Mouse (Mus musculus) neural tube, embryonic 12.5 days (tissue): ENCODE data around the gene Orai3. TPM values are rescaled to one million over a fixed set of nuclear protein-coding genes. Genes with fewer than 3 reads are reported as not detected.
"Not testable (repeated sequence)": the region's sequence is repeated elsewhere in the genome, so short reads cannot be mapped to it uniquely, and the experiment has no call there.

Source experiments
- ATAC-seq: fragments of 200-750 bp; cut with Nextera tagmentation; 2 replicates; pipeline ENCODE4 v1.8.0; 2017; ENCODE audit warnings: low read depth, mild to moderate bottlenecking, moderate TSS enrichment, moderate library complexity; ENCODE audit not compliant: low FRiP score
- H3K27ac ChIP-seq: fragments of 300-500 bp; sonication (generic); 2 replicates; pipeline ENCODE4 v1.5.1; 2016
- H3K27me3 ChIP-seq: fragments of 300-500 bp; sonication (generic); replicated peaks from 2 replicates; pipeline ENCODE4 v1.6.1; 2016; ENCODE audit warnings: mild to moderate bottlenecking
- H3K36me3 ChIP-seq: fragments of 300-500 bp; sonication (generic); 2 replicates; pipeline ENCODE4 v1.6.1; 2016; ENCODE audit warnings: mild to moderate bottlenecking
- H3K4me1 ChIP-seq: fragments of 300-500 bp; sonication (generic); 2 replicates; pipeline ENCODE4 v1.6.1; 2016
- H3K4me2 ChIP-seq: fragments of 300-500 bp; sonication (generic); replicated peaks from 2 replicates; pipeline ENCODE4 v1.6.1; 2016; ENCODE audit warnings: mild to moderate bottlenecking
- H3K4me3 ChIP-seq: fragments of 300-500 bp; sonication (generic); 2 replicates; pipeline ENCODE4 v1.5.1; 2016
- H3K9ac ChIP-seq: fragments of 300-500 bp; sonication (generic); 2 replicates; pipeline ENCODE4 v1.6.1; 2016; ENCODE audit warnings: mild to moderate bottlenecking
- H3K9me3 ChIP-seq: fragments of 300-500 bp; sonication (generic); 2 replicates; pipeline ENCODE4 v1.6.1; 2016; ENCODE audit warnings: mild to moderate bottlenecking
- WGBS: fragments of 180-500 bp; shearing (Covaris S2); methylation state at CpG from one replicate; pipeline ENCODE4 v1.1.7; 2016; 5-methylcytosine and 5-hydroxymethylcytosine counted together
- polyA plus RNA-seq: library from polyadenylated mRNA; unstranded; fragments of >200 nt; fragmentation: Nextera tagmentation; extraction: Ambion mirVana; gene quantifications from 2 replicates; pipeline ENCODE4 v1.2.1, GENCODE M21; 2016

The Orai3 gene
- polyA plus RNA-seq, result 7.9 and 9.9 TPM in 2 replicates

GRCm38 (mm10) chr7:127769651-127770038 lies at the start of gene Orai3:
TSS of gene Orai3 (plus strand) at chr7:127769815.
- H3K36me3 ChIP-seq, result peaks cover 37% of the 10 kb centered on the region
- H3K4me3 ChIP-seq, result peak within 1 kb of the TSS; percentile 45
- H3K9me3 ChIP-seq, result no peaks in the 10 kb centered on the region
- ATAC-seq, result peak; percentile 63
- H3K4me2 ChIP-seq, result peak within 1 kb of the TSS; percentile 73
- no peaks in the 10 kb centered on the region for H3K27me3 ChIP-seq
- under 1% methylated on average over 24 of the region's 24 CpGs for WGBS
- H3K9ac ChIP-seq, result peak within 1 kb of the TSS; percentile 67
- no peak within 1 kb of the TSS for H3K27ac ChIP-seq
- H3K4me1 ChIP-seq, result peaks cover 25% of the 10 kb centered on the region

DNA sequence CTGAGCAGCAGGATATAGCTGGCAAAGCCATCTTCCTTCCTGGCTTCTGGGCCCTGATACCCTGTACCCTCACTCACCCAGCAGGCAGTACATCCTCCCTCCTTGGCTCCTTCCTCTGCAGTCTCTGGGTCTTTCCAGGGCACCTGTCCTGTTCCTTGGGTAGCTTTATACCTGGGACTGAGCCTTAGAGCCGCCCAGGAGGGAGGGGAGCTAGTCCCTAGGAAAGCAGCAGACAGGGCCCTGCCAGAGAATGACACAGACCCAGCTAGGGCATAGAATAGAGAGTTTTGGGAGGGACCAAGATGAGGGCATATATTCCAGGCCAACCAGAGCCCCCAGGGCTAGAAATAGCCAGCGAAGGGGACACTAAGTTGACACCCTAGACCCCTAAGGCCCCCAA lies 44.1 kb upstream of the Orai3 start:
- no peak overlapping the region for H3K27ac ChIP-seq

GRCm38 (mm10) chr7:127725924-127726323 lies 43.7 kb upstream of the Orai3 start:
- no peaks in the 10 kb centered on the region for H3K9me3 ChIP-seq
- H3K27ac ChIP-seq, result no peak overlapping the region
- H3K4me3 ChIP-seq, result no peak overlapping the region
- no peaks in the 10 kb centered on the region for H3K4me1 ChIP-seq
- WGBS, result 61% methylated on average over 6 of the region's 6 CpGs
- H3K9ac ChIP-seq, result no peak overlapping the region
- no peaks in the 10 kb centered on the region for H3K27me3 ChIP-seq
- no peak for ATAC-seq
- H3K4me2 ChIP-seq, result no peak overlapping the region
- no peaks in the 10 kb centered on the region for H3K36me3 ChIP-seq

More for the DNA sequence above, 44.1 kb upstream of the Orai3 start:
- no peak overlapping the region for H3K4me2 ChIP-seq
- no peak overlapping the region for H3K9ac ChIP-seq
- H3K4me1 ChIP-seq, result no peaks in the 10 kb centered on the region
- H3K9me3 ChIP-seq, result no peaks in the 10 kb centered on the region
- 48% methylated on average over 2 of the region's 2 CpGs for WGBS
- H3K4me3 ChIP-seq, result no peak overlapping the region
- no peak for ATAC-seq
- H3K36me3 ChIP-seq, result no peaks in the 10 kb centered on the region
- no peaks in the 10 kb centered on the region for H3K27me3 ChIP-seq

DNA sequence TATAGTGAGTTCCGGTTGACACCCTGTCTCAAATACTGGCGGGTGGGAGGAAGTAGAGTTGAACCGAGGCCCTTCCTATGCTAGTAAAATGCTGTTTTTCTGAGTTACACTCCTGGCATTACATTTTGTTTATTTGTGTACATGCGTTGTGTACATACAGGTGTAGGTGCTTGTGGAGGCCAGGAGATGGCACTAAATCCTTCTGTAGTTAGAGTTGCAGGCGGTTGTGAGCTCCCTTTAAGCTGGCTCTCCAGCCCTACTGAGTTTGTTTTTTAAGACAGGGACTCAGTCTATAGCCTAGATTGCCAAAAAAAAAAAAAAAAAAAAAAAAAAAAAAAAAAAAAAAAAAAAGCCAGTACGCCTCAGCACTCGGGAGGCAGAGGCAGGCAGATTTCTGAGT lies 41.7 kb upstream of the Orai3 start:
- no peaks in the 10 kb centered on the region for H3K27me3 ChIP-seq
- no peak overlapping the region for H3K9ac ChIP-seq
- H3K4me2 ChIP-seq, result no peak overlapping the region
- H3K4me1 ChIP-seq, result no peaks in the 10 kb centered on the region
- WGBS, result 83% methylated on average over 7 of the region's 7 CpGs
- H3K9me3 ChIP-seq, result no peaks in the 10 kb centered on the region
- no peak for ATAC-seq
- no peak overlapping the region for H3K4me3 ChIP-seq
- no peaks in the 10 kb centered on the region for H3K36me3 ChIP-seq
- H3K27ac ChIP-seq, result no peak overlapping the region

DNA sequence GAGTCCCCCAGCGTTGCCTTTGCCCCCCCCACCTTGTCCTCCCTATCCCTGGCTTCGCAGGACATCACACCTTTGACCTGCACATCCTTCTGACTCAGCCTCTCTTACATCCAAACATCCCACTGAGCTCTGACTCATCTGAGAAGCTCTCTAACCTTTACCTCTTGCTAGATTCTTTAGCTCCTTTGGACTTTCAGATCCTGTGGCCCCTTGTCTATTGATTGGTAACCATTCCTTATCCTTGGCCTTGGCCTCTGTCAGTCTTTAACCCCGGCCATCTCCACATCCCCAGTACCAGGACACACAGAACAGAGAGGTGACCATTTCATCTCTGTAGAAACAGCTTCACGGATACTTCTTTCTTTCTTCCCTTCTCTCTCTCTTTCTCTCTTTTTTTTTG lies 39.4 kb upstream of the Orai3 start:
- 76% methylated on average over 4 of the region's 4 CpGs for whole genome bisulfite sequencing
- ATAC-seq, result no peak
- Histone ChIP-seq H3K9me3 (no peaks in the 10 kb centered on the region), H3K4me3 (no peak overlapping the region), H3K36me3 (no peaks in the 10 kb centered on the region), H3K27ac (no peak overlapping the region), H3K4me1 (no peaks in the 10 kb centered on the region), H3K9ac (no peak overlapping the region), H3K27me3 (no peaks in the 10 kb centered on the region), H3K4me2 (no peak overlapping the region)

DNA sequence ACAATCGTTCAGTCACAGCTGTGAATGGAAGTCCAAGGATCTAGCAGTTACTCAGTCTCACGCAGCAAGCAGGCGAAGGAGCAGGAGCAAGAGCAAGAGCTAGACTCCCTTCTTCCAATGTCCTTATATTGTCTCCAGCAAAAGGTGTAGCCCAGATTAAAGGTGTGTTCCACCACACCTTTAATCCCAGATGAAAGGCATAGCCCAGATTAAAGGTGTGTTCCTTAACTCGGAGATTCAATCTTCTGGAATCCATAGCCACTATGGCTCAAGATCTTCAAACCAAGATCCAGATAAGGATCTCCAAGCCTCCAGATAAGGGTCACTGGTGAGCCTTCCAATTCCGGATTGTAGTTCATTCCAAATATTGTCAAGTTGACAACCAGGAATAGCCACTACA lies 37.5 kb upstream of the Orai3 start, which contains the start of gene Ctf2:
TSS of gene Ctf2 (minus strand) at position 101 of the 400 bp plus-strand sequence.
- H3K9ac ChIP-seq, H3K4me3 ChIP-seq, H3K4me2 ChIP-seq, H3K36me3 ChIP-seq, H3K27ac ChIP-seq, H3K27me3 ChIP-seq, ATAC-seq, H3K4me1 ChIP-seq, H3K9me3 ChIP-seq: not testable (repeated sequence)
- no CpG with 5 or more reads among the region's 5 CpGs for WGBS

GRCm38 (mm10) chr7:127744366-127745045 lies 25.1 kb upstream of the Orai3 start, which contains the start of gene Fbxl19:
TSS of gene Fbxl19 (plus strand) at chr7:127744543.
- Histone ChIP-seq H3K4me2 (peak within 1 kb of the TSS; percentile 91), H3K27me3 (no peaks in the 10 kb centered on the region), H3K36me3 (peaks cover 18% of the 10 kb centered on the region)

DNA sequence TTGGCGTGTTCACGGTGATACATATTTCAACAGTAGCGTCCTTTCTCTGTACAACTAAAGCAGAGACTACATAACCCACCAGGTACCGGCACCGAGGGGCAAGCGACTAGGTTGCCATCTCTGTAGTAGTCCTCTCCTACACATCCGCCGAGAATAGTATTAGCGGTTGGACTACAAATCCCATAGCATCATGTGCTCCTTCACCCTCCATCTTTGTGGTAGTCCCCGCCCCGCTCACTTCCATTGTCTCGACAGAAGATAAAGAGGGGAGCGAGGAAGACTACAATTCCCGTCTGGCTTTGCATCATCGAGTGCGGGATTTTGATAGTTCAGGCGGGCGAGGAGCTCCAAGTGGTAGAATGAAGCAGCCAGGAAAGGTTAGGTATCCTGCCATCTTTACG lies 24.4 kb upstream of the Orai3 start:
- no peaks in the 10 kb centered on the region for H3K27me3 ChIP-seq
- H3K4me1 ChIP-seq, result peaks cover 24% of the 10 kb centered on the region
- peak overlapping the region; percentile 64 for H3K27ac ChIP-seq
- H3K36me3 ChIP-seq, result peaks cover 26% of the 10 kb centered on the region
- H3K4me3 ChIP-seq, result peak overlapping the region; percentile 94
- WGBS, result under 1% methylated on average over 19 of the region's 19 CpGs
- H3K9me3 ChIP-seq, result no peaks in the 10 kb centered on the region
- ATAC-seq, result peak; percentile 89
- peak overlapping the region; percentile 93; the same call in 1 of the 2 replicates for H3K9ac ChIP-seq
- peak overlapping the region; percentile 91 for H3K4me2 ChIP-seq

More at GRCm38 (mm10) chr7:127744366-127745045, 25.1 kb upstream of the Orai3 start, which contains the start of gene Fbxl19:
- H3K4me3 ChIP-seq, result peak within 1 kb of the TSS; percentile 94
- H3K27ac ChIP-seq, result peak within 1 kb of the TSS; percentile 64
- 1% methylated on average over 26 of the region's 26 CpGs for WGBS
- H3K9ac ChIP-seq, result peak within 1 kb of the TSS; percentile 93; the same call in 1 of the 2 replicates
- H3K9me3 ChIP-seq, result no peaks in the 10 kb centered on the region
- peaks cover 24% of the 10 kb centered on the region for H3K4me1 ChIP-seq
- no peak for ATAC-seq

DNA sequence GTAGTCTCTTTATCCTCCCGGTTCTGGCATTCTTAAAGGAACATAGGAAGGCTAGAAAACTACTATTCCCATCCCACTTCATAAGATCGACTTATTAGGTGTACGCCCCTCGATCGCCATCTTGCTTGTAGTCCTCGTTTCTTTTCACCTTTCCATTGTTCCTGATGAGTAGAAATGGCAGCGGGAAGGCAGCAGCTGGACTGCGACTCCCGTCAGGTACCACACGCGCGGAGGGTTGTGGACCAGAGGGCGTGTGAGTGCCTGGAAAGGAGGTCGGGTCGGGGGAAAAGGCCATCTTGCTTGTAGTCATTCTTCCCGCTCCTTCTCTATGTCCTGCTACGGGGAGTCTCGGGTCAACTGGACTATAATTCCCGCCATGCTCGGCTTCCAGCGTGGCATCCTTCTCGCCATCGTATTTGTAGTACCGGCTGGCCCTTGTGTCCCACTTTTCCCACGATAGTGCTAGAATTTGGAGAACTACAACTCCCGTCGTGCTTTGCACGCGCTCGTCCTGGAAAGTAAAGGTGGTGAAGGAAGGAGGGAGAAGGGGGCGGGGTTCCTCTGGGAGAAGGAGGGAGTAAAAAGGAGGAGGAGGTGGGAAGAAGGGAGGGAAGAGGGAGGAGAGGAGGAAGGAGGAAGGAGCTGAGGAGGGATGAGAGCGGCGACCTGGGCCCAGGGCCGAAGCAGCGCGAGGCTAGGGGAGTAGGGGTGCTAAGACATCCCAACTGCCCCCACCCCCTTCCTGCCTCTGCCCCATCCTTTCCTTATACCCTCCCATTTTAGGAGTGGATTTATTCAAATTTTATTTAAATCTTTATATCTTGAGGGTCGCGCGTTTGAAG lies 23.7 kb upstream of the Orai3 start:
- Histone ChIP-seq H3K9me3 (no peaks in the 10 kb centered on the region), H3K4me1 (peaks cover 24% of the 10 kb centered on the region), H3K27me3 (no peaks in the 10 kb centered on the region), H3K4me3 (peak overlapping the region; percentile 94), H3K36me3 (peaks cover 32% of the 10 kb centered on the region), H3K27ac (peak overlapping the region; percentile 76), H3K9ac (peak overlapping the region; percentile 93), H3K4me2 (peak overlapping the region; percentile 91)
- ATAC-seq, result peak; percentile 86
- under 1% methylated on average over 39 of the region's 39 CpGs for WGBS

DNA sequence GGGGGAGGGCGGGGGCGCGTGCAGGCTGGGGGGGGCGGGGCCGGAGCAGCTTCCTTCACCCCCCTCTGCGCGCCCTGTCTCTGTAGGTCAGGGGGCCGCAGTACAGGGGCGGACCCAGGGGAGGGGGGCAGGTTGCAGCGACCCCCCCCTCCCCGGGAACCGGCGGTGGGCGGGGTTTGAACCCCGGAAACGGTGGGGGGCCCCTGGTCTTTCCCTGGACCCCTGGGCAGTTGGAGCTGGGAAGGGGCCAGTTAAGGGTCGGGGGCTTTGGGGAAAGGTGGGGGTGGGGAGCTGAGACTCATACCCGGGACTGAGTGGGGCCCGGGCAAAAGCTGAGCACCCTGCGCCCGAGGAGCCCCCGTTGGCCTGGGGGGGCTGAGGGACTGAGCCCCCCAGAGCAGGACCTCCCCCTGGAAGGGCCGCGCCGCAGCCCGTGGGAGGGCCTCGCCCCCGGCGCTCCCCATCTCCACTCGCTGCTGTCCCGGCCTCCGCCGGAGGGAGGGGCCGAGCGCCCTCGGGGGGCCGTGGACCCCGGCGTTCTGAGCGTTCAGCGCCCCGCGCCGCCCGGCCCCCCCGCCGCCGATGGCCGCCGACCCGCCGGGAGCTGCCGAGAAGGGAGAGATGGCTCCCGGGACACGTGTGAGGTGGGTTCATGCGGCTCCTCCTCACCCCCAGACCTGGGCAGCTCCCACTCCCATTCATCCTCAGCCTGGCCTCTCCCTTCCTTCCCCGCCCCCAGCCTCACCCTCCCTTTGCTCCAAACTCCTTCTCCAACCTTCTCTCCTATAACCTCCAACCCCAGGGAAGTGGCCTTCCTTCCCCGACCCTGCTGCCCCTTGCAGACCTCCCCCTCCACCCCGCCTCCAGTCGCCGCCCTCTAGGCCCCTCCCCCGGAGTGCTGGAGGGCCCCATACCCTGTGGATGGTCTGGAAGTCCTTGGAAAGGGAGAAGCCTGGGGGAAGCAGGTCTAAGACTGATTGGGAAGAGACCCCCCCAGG lies 22.8 kb upstream of the Orai3 start:
- H3K9ac ChIP-seq, result peak overlapping the region; percentile 93
- peak; percentile 6; the same call in 1 of the 2 replicates for ATAC-seq
- peak overlapping the region; percentile 91 for H3K4me2 ChIP-seq
- peaks cover 41% of the 10 kb centered on the region for H3K36me3 ChIP-seq
- H3K4me3 ChIP-seq, result peak overlapping the region; percentile 94
- H3K27me3 ChIP-seq, result no peaks in the 10 kb centered on the region
- no peaks in the 10 kb centered on the region for H3K9me3 ChIP-seq
- peak overlapping the region; percentile 76 for H3K27ac ChIP-seq
- under 1% methylated on average over 49 of the region's 62 CpGs for WGBS
- peaks cover 24% of the 10 kb centered on the region for H3K4me1 ChIP-seq

GRCm38 (mm10) chr7:127747559-127748234 lies 21.9 kb upstream of the Orai3 start:
- Histone ChIP-seq H3K4me3 (peak overlapping the region; percentile 94), H3K4me2 (peak overlapping the region; percentile 91), H3K27me3 (no peaks in the 10 kb centered on the region), H3K9me3 (no peaks in the 10 kb centered on the region), H3K27ac (no peak overlapping the region), H3K4me1 (peaks cover 24% of the 10 kb centered on the region), H3K9ac (peak overlapping the region; percentile 93), H3K36me3 (peaks cover 48% of the 10 kb centered on the region)
- 36% methylated on average over 6 of the region's 6 CpGs for WGBS
- no peak for ATAC-seq
